Mouse (Mus musculus): Measurements from ENCODE around the gene 5730596B20Rik.

Gene 5730596B20Rik

DNA sequence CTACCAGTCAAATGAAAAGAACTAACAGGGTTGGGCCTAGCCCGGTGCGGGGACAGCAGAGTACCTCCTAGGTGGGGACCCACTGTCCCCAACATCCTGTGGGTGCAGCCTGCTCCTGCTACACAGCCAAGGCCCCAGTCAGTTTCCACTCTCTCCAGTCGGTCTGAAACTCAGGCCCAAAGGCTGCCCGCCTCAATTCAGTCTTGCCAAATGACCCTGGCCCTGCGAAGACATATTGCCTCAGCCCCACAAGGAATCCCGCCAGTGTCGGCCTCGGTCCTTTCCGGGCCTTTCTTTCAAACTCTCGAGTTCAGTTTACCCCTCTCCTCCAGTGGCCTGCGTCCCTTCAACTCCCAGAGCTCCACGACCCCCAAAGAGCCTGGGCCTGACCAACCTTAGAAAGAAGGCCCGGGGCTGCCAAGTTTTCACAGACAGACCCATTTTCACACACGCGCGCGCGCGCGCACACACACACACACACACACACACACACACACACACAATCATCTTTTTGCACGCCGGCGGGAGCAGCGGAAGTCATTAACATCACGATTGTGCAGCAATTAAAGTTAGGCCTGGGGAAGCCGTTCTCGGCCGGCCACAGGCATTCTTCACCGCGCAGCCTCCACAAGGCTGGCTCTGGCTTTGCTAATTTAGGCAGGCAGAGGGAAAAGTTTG is 22.9 kb downstream of the 5730596B20Rik start:
- DNase-seq (ENCODE audit: low read depth), result no peak

DNA sequence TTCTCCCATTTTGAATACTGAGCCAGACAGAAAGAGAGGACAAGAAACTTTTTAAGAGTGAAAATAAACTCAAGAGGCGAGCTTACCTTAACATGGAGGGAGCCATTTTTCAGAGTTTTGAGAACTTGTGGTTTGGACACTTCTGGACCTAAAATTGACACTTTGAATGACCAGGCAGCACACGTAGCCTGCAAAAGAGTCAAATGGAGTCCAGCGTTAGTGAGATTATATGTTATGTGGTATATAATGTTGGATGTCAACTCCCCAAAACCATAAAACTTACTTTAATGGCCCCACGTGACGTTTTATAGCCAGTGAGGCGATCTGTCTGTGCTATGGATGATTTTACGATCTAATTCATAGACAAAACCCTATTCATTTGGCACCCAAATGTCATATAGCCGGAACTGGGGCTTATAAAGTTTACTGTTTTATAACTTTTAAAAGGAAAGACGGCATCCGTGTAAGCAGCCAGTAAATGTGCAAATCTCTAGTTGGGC is 23.5 kb downstream of the 5730596B20Rik start:
- DNase-seq (ENCODE audit: low read depth), result no peak

- DNase-seq (ENCODE audit: low read depth), result no peak
These were observed 24.0 kb downstream of the 5730596B20Rik start for GRCm38 (mm10) chr6:52201269-52201668.

DNA sequence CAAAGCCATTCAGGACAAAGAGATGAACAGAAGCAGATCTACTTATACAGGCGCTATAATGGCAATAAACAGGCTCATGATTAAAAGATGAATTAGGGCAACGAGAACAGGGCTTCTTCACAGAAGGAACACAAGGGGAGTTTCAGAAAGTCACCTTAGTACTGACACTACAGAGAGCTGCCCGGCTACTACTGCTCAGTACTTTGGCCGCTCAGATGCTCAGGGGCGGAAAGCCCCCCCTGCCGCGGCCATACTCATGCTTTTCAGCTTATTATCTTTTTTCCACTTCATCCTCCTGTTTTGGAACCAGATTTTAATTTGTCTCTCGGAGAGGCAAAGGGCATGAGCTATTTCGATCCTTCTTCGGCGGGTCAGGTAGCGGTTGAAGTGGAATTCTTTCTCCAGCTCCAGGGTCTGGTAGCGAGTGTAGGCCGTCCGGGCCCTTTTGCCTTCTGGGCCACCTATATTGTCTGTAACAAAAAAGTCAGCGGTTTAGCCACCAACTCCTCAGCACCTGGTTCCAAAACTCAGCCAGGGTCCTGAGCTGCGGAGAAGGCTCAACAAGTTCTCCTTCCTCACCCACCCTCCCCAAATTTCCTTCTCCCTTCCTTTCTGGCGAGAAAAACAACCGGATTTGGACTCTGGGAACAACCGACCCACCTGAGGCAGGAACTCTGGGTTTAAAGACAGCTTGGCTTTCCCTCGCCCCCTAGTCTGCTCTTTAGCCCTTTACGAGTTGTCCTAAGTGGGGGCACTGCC is 25.2 kb downstream of the 5730596B20Rik start:
- DNase-seq (ENCODE audit: low read depth), result no peak

DNA sequence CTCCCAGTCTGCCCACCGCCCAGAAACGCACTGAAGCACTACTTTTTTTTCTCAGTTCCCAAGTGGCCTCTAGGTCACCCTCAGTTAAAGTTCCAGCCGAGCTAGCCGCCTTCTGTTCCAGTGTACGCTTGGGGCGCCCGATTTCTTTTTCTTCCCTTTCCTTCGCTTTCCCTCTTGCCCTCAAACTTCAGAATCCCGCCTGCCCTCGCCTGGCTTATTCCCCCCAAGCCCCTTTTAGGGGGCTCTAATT is 25.7 kb downstream of the 5730596B20Rik start:
- DNase-seq (ENCODE audit: low read depth), result no peak

- no peak for DNase-seq (ENCODE audit: low read depth)
These were observed 26.2 kb downstream of the 5730596B20Rik start for GRCm38 (mm10) chr6:52203371-52204049.

DNA sequence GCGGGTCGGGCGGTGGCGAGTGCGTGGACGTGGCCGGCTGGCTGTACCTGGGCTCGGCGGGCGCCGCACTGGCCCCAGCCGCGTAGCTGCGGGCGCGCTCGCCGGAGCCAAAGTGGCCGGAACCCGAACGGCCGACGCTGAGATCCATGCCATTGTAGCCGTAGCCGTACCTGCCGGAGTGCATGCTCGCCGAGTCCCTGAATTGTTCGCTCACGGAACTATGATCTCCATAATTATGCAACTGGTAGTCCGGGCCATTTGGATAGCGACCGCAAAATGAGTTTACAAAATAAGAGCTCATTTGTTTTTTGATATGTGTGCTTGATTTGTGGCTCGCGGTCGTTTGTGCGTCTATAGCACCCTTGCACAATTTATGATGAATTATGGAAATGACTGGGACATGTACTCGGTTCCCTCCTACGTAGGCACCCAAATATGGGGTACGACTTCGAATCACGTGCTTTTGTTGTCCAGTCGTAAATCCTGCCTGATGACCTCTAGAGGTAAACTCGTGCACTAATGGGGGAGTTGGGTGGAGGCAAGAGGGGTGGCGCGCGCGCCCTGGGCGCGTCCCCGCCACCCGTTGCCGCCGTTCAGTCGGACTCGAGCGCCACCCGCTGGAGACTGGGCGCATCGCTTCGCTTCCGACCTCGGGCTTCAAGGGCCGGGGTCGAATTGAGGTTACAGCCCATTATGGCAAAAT is 26.9 kb downstream of the 5730596B20Rik start, which contains the start of gene Hoxa5:
Gene Hoxa5 (minus strand): TSS at position 538 of the 703 bp plus-strand sequence.
- no peak for DNase-seq (ENCODE audit: low read depth)

DNA sequence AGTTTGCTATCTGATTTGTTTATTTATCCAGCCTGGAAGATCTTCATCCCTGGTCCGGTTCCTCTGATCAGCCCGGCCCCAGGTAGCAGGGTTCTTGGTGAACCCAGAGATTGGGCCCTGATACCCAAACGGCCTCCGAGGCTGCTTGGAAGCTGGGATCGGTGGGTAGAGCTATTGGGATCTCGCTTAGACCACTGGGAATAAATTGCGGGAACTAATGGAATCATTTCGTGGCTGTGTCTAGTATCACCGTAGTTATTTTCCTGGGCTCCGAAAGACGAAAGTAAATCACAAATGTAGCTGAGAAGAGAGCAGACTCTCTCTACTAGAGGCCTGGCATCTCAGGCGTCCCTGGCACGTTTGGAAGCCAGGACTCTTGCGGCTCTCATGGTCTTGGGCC is 27.9 kb downstream of the 5730596B20Rik start:
- no peak for DNase-seq (ENCODE audit: low read depth)

GRCm38 (mm10) chr6:52205638-52206621 is 28.6 kb downstream of the 5730596B20Rik start:
- DNase-seq (ENCODE audit: low read depth), result no peak

DNA sequence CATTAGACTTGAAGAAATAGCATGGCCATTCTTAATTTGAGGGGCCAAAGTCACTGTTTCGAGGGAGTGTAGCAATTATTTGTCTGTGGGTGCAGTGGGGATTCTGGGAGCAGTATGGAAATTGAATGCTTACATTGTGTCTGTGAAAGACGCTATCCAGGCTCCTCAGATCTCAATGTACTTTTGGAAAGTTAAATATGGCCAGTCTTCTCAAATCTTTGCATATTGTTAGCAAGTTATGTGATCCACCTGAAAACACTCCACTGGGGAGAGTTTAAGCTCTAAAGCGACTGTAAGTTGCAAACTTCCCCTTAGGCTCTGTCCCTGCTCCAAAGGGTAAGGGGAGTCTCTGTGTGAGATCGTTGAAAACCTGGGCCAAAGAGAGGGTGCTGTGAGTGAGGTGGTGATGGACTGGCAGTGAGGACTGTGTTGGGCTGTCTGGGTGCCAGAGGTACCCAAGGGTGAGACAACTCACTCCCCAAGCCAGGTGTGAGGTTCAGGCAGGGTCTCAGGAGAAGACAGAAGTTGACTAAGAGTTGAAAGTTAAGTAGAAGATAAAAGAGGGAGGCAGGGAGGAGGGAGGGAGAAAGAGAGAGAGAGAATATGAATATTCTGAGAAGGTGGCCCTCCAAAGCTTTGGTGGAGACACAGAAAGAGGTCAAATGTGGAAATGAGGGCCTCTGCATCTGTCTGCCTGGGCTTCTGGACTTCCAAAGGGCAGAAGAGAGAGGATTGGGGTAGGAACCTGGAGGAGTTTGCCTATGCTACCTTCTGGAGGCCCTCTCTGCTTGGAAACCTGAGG is 29.8 kb downstream of the 5730596B20Rik start:
- DNase-seq (ENCODE audit: low read depth), result no peak

DNA sequence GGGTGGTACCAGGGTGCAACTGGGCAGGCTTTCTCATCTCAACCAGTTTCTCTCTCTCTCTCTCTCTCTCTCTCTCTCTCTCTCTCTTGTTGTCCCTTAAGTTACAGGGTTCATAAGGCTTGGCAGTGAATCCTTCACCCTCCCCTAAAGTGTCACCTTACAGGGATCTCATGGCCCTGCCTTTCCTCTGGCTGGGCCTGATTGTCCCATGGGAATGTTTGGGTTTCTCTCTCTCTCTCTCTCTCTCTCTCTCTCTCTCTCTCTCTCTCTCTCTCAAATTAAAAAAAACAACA is 30.3 kb downstream of the 5730596B20Rik start:
- DNase-seq (ENCODE audit: low read depth), result no peak

DNA sequence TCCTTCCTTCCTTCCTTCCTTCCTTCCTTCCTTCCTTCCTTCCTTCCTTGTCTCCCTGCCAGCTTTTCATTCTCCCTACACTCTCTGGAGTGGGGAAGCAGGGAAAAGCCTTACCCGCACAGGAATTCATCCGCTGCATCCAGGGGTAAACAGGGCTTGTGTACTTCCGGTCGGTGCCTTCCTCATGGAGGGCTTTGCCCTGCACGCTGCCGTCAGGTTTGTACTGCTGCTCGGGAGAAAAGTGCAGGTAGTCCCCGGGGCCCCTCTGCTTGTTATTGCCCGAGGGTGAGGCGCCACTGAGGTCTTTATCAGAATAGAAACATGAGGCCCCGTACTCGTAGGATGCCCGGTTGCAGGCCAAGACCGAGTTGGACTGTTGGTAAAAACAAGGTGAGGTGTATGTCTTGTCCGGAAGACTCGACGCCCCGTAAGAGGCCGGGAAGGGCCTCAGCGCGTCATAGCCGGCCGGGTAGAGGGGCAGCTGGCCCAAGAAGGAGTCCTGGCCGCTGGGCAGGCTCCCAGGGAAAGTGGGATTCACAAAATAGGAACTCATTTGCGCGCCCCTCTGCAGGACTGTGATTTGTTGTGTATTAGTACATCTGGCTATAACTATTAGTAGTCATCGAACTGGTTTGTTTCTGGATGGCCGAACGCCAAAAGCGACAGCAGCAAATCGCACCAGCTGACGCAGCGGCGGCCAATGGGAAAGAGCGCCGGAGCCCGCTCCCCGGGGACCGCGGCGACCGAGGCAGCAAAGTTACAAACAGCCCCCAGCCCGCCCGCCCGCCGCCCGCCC is 31.0 kb downstream of the 5730596B20Rik start, which contains the start of gene Hoxa6:
Gene Hoxa6 (minus strand): TSS at position 651 of the 796 bp plus-strand sequence.
- DNase-seq (ENCODE audit: low read depth), result no peak

- no peak for DNase-seq (ENCODE audit: low read depth)
These were observed 31.8 kb downstream of the 5730596B20Rik start for GRCm38 (mm10) chr6:52208868-52209684.

DNA sequence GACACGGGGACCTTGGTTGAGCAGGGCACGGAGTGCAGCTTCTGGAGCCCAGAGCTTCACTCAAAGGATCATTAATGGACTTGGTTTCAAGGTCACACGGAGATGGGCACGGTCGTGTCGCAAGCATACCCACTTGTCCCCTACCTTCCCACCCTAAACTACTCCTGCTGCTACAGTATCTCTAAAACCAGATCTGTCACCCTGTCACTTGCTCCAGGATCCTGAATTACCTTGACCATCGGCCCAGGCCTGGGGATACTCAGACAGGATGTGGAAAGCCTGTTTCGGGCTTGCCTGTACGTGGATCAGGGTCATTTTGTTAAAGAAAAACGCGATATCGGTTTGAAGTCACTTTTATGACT is 32.4 kb downstream of the 5730596B20Rik start:
- DNase-seq (ENCODE audit: low read depth), result no peak

DNA sequence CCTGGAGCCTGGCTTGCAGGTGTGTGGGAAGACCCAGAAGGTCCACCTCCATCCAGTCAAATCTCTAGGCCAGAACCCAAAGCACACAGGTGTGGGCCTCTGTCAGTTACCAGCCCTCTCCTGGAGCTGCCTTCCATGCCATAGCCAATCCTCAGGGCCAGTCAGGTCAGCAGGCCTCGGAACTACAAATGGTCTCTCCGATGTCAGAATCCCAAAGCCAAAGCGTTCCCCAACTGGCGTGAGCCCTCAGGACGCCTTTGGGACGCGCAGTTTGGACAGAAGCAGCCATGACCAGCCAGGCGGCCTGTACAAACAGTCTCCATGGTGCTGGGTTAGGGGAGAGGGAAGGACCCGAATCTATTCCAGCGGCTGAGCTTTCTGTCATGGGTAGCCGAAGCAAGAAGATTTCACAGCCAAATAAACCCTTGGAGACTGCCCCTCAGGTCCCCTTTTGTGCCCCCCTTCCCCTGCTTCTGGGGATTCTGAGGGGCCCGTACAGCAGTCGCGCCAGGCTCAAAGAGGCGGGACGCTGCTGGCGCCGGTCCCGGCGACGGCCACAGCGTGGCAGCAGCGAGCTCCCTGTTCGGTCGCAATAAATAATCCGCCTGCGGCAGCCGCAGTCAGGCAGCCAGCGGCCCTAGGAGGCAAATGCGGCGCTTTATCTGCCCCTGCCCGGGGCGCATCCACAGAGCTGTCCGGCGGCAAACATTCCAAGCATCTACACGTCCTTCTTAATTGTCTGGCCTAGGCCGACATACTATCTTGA is 34.1 kb downstream of the 5730596B20Rik start:
- DNase-seq (ENCODE audit: low read depth), result no peak

- no peak for DNase-seq (ENCODE audit: low read depth)
These were observed 34.7 kb downstream of the 5730596B20Rik start for GRCm38 (mm10) chr6:52211961-52212360.

- DNase-seq (ENCODE audit: low read depth), result no peak
These were observed 35.3 kb downstream of the 5730596B20Rik start for GRCm38 (mm10) chr6:52212556-52213118.

Measured in c-Kit-positive CD71-negative TER-119-negative erythroid progenitor cells, embryonic 14.5 days (primary cell).